Mouse (Mus musculus): ENCODE measurements at regions not wholly inside any gene's neighbourhood (a gene's known extent, or its start where the extent isn't known, plus 50 kb on each side); places are given as distances from the start of the nearest gene placed in this dataset.

DNA sequence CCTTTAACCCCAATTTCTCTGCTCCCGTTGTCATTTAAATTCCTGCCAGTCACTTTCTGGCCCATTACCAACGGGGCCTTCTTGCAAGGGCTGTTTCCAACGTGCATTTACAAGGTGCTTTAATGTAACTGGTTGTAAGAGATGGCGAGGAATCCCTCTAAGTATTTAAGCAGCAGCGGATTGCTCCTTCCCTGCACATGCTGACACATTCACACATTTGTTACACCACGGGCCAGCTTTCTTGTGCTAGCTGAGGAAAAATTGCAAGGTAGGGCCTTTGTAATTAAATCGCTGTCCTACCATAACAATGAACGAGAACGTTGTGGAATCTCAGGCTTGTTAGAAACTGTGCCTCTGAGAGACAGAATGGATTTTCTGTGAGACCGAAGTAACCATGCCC is 2252.8 kb upstream of the Gm7489 start:
- TF ChIP-seq CTCF (IDR thresholded peaks at IDR 0.05; ENCODE audit: low read depth) = no peak
- TF ChIP-seq EP300 (IDR thresholded peaks at IDR 0.05; ENCODE audit: low read depth) = no peak
